Mouse (Mus musculus) brain, embryonic 14.5 days (tissue): ENCODE results near the gene Cxcl16.

Source experiments
- CTCF ChIP-seq: fragments of 200-500 bp; IDR thresholded peaks from 2 replicates; pipeline ENCODE4 v1.5.1; 2012; ENCODE audit warnings: inconsistent platforms, mild to moderate bottlenecking, moderate library complexity, borderline replicate concordance; ENCODE audit not compliant: insufficient read depth, insufficient read length; ENCODE audit errors: extremely low read depth
- POLR2A ChIP-seq: fragments of 200-500 bp; IDR thresholded peaks from 2 replicates; pipeline ENCODE4 v1.6.1; 2012; ENCODE audit warnings: mild to moderate bottlenecking, inconsistent platforms, borderline replicate concordance; ENCODE audit not compliant: poor library complexity, insufficient read depth, insufficient read length, severe bottlenecking; ENCODE audit errors: extremely low read depth

DNA sequence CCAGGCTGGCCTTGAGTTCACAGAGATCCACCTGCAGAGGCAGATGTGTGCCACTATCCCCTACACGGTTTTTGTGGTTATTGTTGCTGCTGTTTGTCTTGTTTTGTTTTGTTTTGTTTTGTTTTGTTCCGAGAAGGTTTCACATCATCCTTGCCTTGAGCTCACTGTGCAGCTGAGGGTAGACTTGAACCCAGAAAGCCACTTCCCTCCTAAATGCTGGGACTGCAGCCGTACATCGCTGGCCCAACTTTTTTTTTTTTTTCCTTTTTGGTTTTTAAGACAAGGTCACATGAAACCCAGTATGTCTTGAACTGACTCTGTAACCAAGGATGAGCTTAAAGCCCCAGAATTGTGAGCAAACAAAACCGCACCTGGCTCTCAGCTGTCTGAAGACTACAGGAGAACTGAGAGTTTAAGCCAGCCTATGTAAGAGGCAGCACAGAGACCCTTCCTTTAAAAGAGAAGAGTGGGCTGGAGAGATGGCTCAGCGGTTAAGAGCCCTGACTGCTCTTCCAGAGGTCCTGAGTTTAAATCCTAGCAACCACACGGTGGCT, 47.3 kb upstream of the Cxcl16 start:
- TF ChIP-seq CTCF: no peak
- TF ChIP-seq POLR2A: no peak
